Mouse (Mus musculus) embryonic facial prominence, embryonic 11.5 days (tissue): Measurements from ENCODE around the gene Pibf1. TPM values are rescaled to one million over a fixed set of nuclear protein-coding genes. Genes with fewer than 3 reads are reported as not detected.
A peak's percentile ranks its signal among the peaks of the same experiment; 100 is the strongest.

Source experiments
- ATAC-seq: fragments of 200-750 bp; cut with Nextera tagmentation; replicated peaks from 2 replicates; pipeline ENCODE4 v1.8.0; 2017; ENCODE audit warnings: low read depth; ENCODE audit not compliant: insufficient number of reproducible peaks, low FRiP score, low TSS enrichment
- DNase-seq: peaks from one replicate; pipeline ENCODE4 v3.0.0-alpha.2; 2015; ENCODE audit warnings: low spot score
- H3K27ac ChIP-seq: fragments of 300-500 bp; sonication (generic); replicated peaks from 2 replicates; pipeline ENCODE4 v1.5.1; 2014; ENCODE audit warnings: mild to moderate bottlenecking, low read depth, low read length, control low read depth
- H3K27me3 ChIP-seq: fragments of 300-500 bp; sonication (generic); 2 replicates; pipeline ENCODE4 v1.6.1; 2014; ENCODE audit warnings: mild to moderate bottlenecking, low read length, moderate library complexity, mixed read lengths; ENCODE audit not compliant: control insufficient read depth, insufficient read depth
- H3K36me3 ChIP-seq: fragments of 300-500 bp; sonication (generic); replicated peaks from 2 replicates; pipeline ENCODE4 v1.6.1; 2014; ENCODE audit warnings: low read depth, mild to moderate bottlenecking, low read length, moderate library complexity, mixed read lengths; ENCODE audit not compliant: control insufficient read depth, insufficient read depth
- H3K4me1 ChIP-seq: fragments of 300-500 bp; sonication (generic); 2 replicates; pipeline ENCODE4 v1.6.1; 2014; ENCODE audit warnings: low read length, mixed read lengths; ENCODE audit not compliant: control insufficient read depth, insufficient read depth
- H3K4me2 ChIP-seq: fragments of 300-500 bp; sonication (generic); 2 replicates; pipeline ENCODE4 v1.6.1; 2014; ENCODE audit warnings: low read depth, mild to moderate bottlenecking, control low read depth, low read length, moderate library complexity
- H3K4me3 ChIP-seq: fragments of 300-500 bp; sonication (generic); 2 replicates; pipeline ENCODE4 v1.5.1; 2014; ENCODE audit warnings: low read depth, low read length, control low read depth
- H3K9ac ChIP-seq: fragments of 300-500 bp; sonication (generic); replicated peaks from 2 replicates; pipeline ENCODE4 v1.6.1; 2014; ENCODE audit warnings: mild to moderate bottlenecking, control low read depth, low read length
- H3K9me3 ChIP-seq: fragments of 300-500 bp; sonication (generic); replicated peaks from 2 replicates; pipeline ENCODE4 v1.6.1; 2016; ENCODE audit warnings: mild to moderate bottlenecking, low read length, inconsistent platforms, mixed read lengths; ENCODE audit not compliant: control insufficient read depth
- WGBS: fragments of 180-500 bp; shearing (Covaris S2); extraction: QIAGEN DNeasy Blood & Tissue Kit; methylation state at CpG from one replicate; pipeline ENCODE4 v1.1.7; 2014; 5-methylcytosine and 5-hydroxymethylcytosine counted together
- polyA plus RNA-seq: library from polyadenylated mRNA; unstranded; fragments of >200 nt; fragmentation: Nextera tagmentation; extraction: Ambion mirVana; gene quantifications from 2 replicates; pipeline ENCODE4 v1.2.1, GENCODE M21; 2014

The Pibf1 gene
- polyA plus RNA-seq, 1 experiment from 2014 or later: 28.1 TPM

- Histone ChIP-seq H3K9ac (peak within 1 kb of the TSS; percentile 64), H3K27me3 (peaks cover 3% of the 10 kb centered on the region), H3K27ac (no peak within 1 kb of the TSS; the same call in 1 of the 2 replicates), H3K4me3 (peak within 1 kb of the TSS; percentile 61), H3K36me3 (no peaks in the 10 kb centered on the region), H3K9me3 (no peaks in the 10 kb centered on the region), H3K4me1 (0 out of 2 replicates have a peak, but pooled peaks cover 3% of the 10 kb centered on the region), H3K4me2 (peak within 1 kb of the TSS; percentile 97)
- DNase-seq (peak; percentile 93), ATAC-seq (peak; percentile 98)
- under 1% methylated on average over 34 of the region's 67 CpGs for WGBS
Observed at GRCm38 (mm10) chr14:99298385-99299021, 199.3 kb downstream of the Pibf1 start, which contains the start of gene Klf5. Klf5 (plus strand) TSS chr14:99298691.

GRCm38 (mm10) chr14:99299022-99299481 lies 199.8 kb downstream of the Pibf1 start:
- Histone ChIP-seq H3K36me3 (no peaks in the 10 kb centered on the region), H3K27me3 (peaks cover 3% of the 10 kb centered on the region), H3K9ac (peak overlapping the region; percentile 64), H3K27ac (no peak overlapping the region; the same call in 1 of the 2 replicates), H3K4me1 (0 out of 2 replicates have a peak, but pooled peaks cover 3% of the 10 kb centered on the region), H3K4me3 (peak overlapping the region; percentile 61), H3K4me2 (peak overlapping the region; percentile 97), H3K9me3 (no peaks in the 10 kb centered on the region)
- ATAC-seq (peak; percentile 79), DNase-seq (peak; percentile 56)
- 1% methylated on average over 52 of the region's 60 CpGs for WGBS

GRCm38 (mm10) chr14:99299701-99300191 lies 200.5 kb downstream of the Pibf1 start:
- peak; percentile 56 for DNase-seq

GRCm38 (mm10) chr14:99301472-99301871 lies 202.2 kb downstream of the Pibf1 start:
- 63% methylated on average over 11 of the region's 11 CpGs for WGBS
- 0 out of 2 replicates have a peak, but pooled peaks cover 3% of the 10 kb centered on the region for H3K4me1 ChIP-seq
- no peak overlapping the region for H3K4me2 ChIP-seq
- H3K36me3 ChIP-seq: no peaks in the 10 kb centered on the region
- H3K27me3 ChIP-seq: peaks cover 3% of the 10 kb centered on the region
- DNase-seq (no peak), ATAC-seq (no peak)
- no peak overlapping the region for H3K9ac ChIP-seq
- no peak overlapping the region for H3K27ac ChIP-seq
- H3K4me3 ChIP-seq: no peak overlapping the region
- H3K9me3 ChIP-seq: no peaks in the 10 kb centered on the region

More at GRCm38 (mm10) chr14:99299701-99300191, 200.5 kb downstream of the Pibf1 start:
- peak overlapping the region; percentile 61 for H3K4me3 ChIP-seq
- peak overlapping the region; percentile 97 for H3K4me2 ChIP-seq
- WGBS: 6% methylated on average over 21 of the region's 21 CpGs
- H3K9ac ChIP-seq: no peak overlapping the region
- H3K36me3 ChIP-seq: no peaks in the 10 kb centered on the region
- no peak for ATAC-seq
- peaks cover 3% of the 10 kb centered on the region for H3K27me3 ChIP-seq
- no peak overlapping the region for H3K27ac ChIP-seq
- H3K9me3 ChIP-seq: no peaks in the 10 kb centered on the region
- 0 out of 2 replicates have a peak, but pooled peaks cover 3% of the 10 kb centered on the region for H3K4me1 ChIP-seq

Other genes with a start within 250 kb of the Pibf1 start
- 2.5 TPM in 1 of 2 replicates, not detected in the other for gene Rpl36a-ps1, start 105.1 kb upstream of the Pibf1 start, polyA plus RNA-seq
- gene Mzt1, start 53.3 kb upstream of the Pibf1 start, polyA plus RNA-seq: 95.2 and 107 TPM in 2 replicates
- gene Bora, start 53.2 kb upstream of the Pibf1 start, polyA plus RNA-seq: 71.4 and 74.0 TPM in 2 replicates
- 54.1 and 56.4 TPM in 2 replicates for gene Dis3, start 346 bp downstream of the Pibf1 start, polyA plus RNA-seq
- 4.2 and 4.8 TPM in 2 replicates for gene Klf5, start 199.3 kb downstream of the Pibf1 start, polyA plus RNA-seq